Mouse (Mus musculus): ENCODE data around the gene Cebpa.

- TF ChIP-seq CTCF (conservative IDR thresholded peaks at IDR 0.05; ENCODE audit: low read length): no peak
- TF ChIP-seq POU5F1 (IDR thresholded peaks at IDR 0.05; ENCODE audit: borderline replicate concordance, low read length): no peak
Observed at GRCm38 (mm10) chr7:35120146-35120691, 1.1 kb downstream of the Cebpa start.

Data from E14TG2a.4 (cell line).